Mouse (Mus musculus) c-Kit-positive CD71-positive TER-119-negative erythroid progenitor cells, embryonic 14.5 days (primary cell): ENCODE data around the gene Mrpl41.
"Not testable (repeated sequence)": the region's sequence is repeated elsewhere in the genome, so short reads cannot be mapped to it uniquely, and the experiment has no call there.

ENCODE experiments used
- DNase-seq: peaks from one replicate; pipeline ENCODE4 v3.0.0-alpha.2; 2013; ENCODE audit warnings: low read depth

Gene Mrpl41

DNA sequence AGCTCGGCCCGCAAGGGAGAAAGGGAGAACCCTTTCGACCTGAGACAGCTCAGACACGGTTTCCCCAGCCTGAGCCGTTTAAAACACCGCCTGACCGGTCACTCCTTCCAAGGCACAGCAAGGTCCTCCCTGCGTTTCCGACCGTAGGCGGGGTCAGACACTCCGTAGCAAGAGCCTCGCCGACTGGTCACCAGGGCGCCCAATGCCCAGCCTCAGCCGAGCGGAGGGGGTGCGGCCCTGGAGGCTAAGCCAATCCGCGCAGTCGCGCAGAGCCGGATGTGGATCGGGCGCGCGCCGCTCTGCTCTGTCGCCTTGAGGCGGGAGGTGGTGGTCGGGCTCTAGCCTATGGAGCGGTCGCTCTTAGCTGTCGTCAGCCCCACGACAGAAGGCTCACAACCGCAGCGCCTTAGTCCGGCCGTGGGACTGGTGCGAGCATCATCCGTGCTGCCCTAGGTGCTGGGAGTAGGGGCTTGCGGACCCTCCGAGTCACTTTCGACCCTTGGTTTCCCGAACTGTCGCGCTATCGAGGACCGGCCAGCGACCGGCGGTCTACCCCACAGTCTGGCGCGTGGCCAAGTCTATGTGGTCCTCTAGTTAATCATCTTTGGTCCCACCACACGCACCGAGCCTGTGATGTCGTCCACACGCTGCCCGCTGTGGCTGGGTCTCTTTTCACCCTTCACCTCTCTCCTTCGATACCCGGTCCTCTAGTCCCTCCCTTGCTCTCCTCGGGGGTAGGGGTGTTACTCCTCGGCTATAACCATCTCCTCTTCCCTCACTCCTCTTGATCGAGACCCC, at the start of gene Mrpl41:
Mrpl41 (minus strand) TSS at position 193 of the 798 bp plus-strand sequence.
- DNase-seq: peak; percentile 94

GRCm38 (mm10) chr2:25022678-25023077, 47.8 kb upstream of the Mrpl41 start:
- DNase-seq: no peak

GRCm38 (mm10) chr2:25008250-25008649, 33.4 kb upstream of the Mrpl41 start:
- peak; percentile 20 for DNase-seq

GRCm38 (mm10) chr2:25006767-25007166, 31.9 kb upstream of the Mrpl41 start:
- no peak for DNase-seq

DNA sequence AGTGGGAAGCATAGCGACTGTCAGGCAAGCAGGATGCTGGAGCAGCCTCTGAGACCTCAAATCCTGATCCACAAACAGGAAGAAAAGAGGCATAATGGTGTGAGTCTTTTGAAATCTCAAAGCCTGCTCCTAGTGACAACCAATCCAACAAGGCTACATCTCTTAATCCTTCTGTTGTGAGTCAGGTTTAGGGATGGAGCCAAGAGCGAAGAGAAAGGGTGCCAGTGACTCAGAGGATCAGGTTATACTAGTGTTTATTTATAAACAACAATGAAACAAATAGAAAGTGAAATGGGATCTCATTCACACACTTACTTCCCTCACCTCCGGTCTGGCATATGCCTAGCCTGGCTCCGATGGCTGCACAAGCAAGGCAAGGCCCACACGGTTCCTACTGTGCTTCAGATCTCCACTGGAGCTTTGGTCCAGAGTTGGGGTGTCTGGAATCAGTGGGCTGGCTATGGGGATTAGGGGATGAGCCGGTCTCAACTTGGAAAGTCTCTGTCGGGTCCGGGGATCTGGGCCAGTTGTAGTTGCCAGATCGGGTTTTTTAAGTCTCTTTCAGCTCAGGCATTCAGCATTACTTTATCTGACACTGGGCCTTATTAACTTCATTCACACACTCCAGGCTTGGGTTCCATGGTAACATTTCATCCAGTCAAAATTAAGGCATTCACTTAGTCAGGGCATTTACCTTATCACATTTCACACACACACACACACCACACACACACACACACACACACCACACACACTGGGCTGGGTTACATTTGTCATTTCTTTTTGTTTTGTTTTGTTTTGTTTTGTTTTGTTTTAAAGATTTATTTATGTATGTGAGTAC, 29.3 kb upstream of the Mrpl41 start:
- peak; percentile 24 for DNase-seq

DNA sequence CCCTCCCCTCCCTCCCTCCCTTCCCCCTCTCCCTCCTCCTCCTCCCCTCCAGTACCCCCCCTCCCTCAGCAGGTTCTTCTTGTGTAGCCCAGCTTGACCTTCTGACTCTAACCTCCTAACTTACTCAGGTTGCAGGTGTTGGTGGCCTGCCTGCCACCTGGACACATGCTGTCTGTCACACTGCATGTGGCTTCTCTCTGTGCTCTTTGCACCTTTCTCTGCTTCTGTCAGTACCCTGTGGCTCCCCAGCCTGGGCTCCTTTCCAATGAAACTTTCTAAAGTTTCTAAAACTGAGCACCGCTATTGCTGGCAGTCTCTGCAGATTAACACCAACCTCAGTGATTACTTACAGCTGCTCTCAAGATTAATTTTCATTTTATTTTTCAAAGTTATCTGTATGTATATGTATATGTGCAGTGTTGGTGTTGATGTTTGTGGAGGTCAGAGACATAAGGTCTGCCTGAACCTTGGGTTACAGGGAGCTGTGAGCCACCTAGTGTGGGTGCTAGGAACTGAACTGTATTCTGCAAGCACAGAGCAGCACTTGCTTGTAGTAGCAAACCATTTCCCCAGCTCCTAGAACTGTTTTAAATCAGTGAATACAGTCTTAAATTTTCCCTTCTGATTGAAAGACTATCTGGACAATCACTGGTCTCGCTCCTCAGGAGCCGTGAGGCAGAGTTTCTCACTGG, 25.8 kb upstream of the Mrpl41 start:
- no peak for DNase-seq

DNA sequence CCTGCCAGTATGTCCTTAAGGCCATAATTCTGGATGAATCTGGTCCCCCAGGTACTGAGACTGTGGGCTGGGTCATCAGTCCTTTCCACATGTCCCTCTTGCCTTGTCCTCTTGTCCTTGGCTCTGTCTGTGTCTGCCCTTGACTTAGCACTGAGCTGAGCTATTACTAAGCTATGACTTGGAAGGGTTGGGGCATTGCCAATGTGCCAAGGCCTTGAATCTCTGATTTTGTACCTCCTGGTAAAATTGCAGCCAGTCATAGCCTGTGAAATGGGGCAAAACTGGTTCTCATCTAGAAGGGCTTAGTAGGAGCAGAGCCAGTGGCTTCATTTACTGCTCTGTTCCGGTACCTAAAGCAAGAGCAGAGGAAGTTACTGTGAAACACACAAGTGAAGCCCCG, 21.6 kb upstream of the Mrpl41 start:
- no peak for DNase-seq

DNA sequence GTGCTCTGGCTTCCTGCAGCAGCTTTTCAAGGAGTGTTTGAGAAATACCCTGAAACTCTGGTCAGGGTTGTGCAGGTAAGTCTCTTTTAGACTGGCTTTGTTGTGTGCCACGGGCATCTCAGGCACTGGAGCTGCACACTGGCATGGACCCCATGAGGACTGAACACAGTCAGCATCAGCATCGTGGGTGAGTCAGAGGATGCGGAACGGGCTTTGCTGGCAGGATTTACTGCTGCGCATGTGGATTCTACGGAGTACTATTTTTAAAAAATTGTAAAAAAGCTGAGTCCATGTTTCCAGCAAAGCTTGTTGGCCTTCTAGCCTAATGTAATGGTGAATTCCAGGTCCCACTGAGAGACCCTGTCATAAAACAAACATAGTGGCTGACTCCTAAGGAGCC, 20.4 kb upstream of the Mrpl41 start:
- no peak for DNase-seq

GRCm38 (mm10) chr2:24987762-24988161, 12.9 kb upstream of the Mrpl41 start:
- no peak for DNase-seq

DNA sequence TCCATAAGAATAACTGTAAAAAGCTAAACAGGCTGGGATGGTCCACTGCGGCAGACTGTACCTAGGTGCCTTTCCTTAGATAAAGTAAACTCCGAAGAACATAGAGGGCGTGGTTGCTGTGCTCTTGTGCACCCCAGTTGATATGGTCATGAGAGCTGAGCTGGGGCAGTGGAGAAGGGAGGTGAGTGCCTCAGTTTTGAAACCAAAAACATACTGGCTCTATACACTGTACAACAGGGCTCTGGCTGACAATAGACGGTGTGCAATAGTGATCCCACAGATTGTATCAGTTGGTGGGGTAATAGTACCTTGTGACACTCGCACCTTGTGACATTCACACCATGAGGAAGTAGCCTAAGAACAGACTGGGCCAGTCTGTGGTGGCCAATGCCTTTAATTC, 2.1 kb upstream of the Mrpl41 start:
- DNase-seq: peak; percentile 64

- peak; percentile 87 for DNase-seq
These were observed 903 bp upstream of the Mrpl41 start, which contains the start of gene Pnpla7 for GRCm38 (mm10) chr2:24975704-24976297. Gene Pnpla7, plus strand, starts transcription at chr2:24976033.

GRCm38 (mm10) chr2:24974452-24974851, 446 bp downstream of the Mrpl41 start:
- DNase-seq: not testable (repeated sequence)

GRCm38 (mm10) chr2:24970386-24970785, 4.5 kb downstream of the Mrpl41 start:
- no peak for DNase-seq

DNA sequence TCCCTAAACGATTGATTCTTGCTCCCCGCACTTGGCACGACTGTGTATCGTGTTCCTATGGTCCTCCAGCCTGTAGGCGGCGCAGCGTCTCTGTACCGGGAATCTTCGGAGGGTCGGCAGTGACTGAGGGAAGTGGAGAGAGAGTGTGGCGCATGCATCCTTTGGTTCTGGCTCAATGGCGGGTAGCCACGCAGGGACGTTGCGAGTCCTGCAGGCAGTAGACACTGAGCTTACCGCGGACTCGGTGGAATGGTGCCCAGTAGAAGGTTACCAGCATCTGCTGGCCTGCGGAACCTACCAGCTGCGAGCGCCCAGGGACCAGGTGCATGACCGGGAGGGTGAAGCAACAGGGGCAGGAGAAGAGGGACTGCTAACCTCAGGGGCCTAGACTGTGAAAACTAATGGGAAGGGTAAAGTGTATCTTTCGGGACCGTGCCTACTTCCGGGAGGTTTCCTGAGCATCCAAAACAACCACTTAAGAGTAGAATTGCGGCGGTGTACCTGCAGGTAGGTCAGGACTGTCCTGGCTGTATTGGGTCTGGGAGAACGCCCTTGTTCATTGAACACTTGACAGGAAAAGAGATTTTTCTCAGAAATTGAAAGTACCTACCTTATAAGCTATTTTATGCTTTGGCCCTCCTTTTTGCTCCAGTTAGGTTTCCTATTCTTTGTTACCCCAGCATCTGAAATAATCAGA, 12.4 kb downstream of the Mrpl41 start, which contains the start of gene Dph7:
Dph7 (plus strand) TSS at position 97 of the 697 bp plus-strand sequence.
- DNase-seq: peak; percentile 88

- no peak for DNase-seq
These were observed 14.0 kb downstream of the Mrpl41 start for GRCm38 (mm10) chr2:24960910-24961309.

DNA sequence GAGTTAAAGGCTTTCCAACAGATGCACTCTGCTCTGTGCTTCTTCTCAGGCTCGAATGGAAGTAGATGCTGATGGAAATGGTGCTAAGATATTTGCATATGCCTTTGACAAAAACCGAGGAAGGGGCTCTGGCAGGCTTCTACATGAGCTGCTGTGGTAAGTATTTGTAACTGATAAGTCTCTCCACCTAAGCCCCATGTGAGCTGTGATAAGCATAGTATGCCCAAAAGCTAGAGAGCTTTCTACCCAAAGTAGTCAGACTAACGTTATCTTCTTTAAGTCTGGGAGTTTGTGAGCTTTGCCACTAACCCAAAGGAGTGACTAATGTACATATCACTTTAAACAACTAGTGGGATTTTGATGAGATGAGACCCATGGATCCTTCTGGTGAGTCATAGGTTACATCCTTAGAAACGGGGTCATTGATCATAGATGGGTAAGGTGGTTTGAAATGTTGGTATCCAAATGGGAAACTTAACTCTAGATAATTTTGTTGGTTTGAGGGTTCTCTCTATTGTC, 22.3 kb downstream of the Mrpl41 start:
- DNase-seq: no peak

GRCm38 (mm10) chr2:24950189-24950535, 24.7 kb downstream of the Mrpl41 start:
- DNase-seq: no peak

DNA sequence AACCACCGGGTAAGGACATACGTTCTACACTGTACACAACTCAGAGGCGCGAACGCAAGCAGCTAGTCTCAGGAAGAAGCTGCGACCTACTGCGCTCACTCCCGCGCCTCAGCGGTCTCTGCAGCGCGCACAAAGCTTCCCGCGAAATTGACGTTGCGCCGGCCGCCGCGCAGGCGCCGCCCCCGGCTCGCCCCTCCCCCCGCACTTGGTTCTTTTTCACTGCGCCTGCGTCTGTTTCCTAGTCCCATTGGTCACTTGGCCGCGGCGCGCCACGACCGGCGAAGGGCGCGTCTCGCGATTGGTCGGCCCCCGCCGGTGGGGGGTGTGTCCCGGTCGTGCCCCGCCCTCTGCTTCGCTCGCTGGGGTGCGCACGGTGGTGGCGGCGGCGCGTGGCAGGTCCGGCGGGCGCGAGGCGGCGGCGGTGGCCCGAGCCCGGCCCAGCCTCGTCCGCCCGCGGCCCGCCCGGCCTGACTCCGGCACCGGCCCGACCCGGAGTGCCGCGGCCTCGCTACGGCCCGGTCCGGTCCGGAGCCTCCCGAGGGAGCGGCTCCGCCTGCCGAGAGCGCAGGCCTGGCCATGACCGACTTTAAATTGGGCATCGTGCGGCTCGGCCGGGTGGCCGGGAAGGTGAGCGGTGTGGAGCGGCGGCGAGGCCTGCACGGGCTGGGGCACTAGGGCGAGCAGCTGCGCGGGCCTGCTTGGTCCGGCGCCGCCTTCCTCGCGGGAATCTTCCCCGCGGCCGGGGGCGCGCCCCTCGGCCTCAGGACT, 25.3 kb downstream of the Mrpl41 start, which contains the start of gene Zmynd19:
Zmynd19 (plus strand) TSS at position 372 of the 768 bp plus-strand sequence.
- DNase-seq: peak; percentile 93

DNA sequence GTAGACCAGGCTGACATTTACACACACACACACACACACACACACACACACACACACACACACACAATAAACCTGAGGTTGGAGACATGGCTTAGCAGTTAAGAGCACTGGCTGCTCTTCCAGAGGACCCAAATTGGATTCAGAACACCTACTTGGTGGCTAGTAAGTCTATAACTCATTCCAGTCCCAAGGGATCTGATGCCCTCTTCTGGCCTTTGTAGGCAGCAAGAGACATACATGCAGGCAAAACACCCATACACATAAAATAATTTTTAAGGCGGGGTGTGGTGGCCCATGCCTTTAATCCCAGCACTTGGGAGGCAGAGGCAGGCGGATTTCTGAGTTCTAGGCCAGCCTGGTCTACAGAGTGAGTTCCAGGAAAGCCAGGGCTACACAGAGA, 30.6 kb downstream of the Mrpl41 start:
- DNase-seq: not testable (repeated sequence)

DNA sequence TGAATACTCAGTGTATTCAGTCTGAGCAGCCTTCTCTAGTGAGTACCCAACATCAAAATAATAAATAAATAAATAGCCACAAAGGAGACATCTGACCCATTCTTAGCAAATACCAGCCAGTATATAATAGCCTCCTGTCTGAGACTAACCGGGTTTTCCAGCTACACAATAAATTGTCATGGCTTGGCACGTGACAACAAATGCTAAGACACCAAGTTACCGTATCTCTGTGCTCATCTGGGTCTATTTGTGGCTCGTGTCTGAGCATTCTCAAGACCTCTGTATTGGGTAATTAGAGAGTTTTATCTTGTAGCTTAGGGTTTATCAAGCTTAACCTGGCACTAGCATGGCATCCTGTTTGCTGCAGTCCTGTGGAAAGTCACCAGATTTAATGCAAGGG, 32.8 kb downstream of the Mrpl41 start:
- DNase-seq: no peak
